Mouse (Mus musculus) brown adipose tissue, adult 24 weeks (tissue): ENCODE data around the gene Igdcc3. TPM values are rescaled to one million over a fixed set of nuclear protein-coding genes. Genes with fewer than 3 reads are reported as not detected.
A peak's percentile ranks its signal among the peaks of the same experiment; 100 is the strongest.

ENCODE experiments used
- H3K27ac ChIP-seq: fragments of 200-500 bp; replicated peaks from 2 replicates; pipeline ENCODE4 v1.5.1; 2012; ENCODE audit warnings: low read depth, mild to moderate bottlenecking, low read length
- H3K4me1 ChIP-seq: fragments of 200-500 bp; 2 replicates; pipeline ENCODE4 v1.6.1; 2012; ENCODE audit warnings: low read length, mixed read lengths; ENCODE audit not compliant: control insufficient read depth, insufficient read depth, insufficient read length
- H3K4me3 ChIP-seq: fragments of 200-500 bp; 2 replicates; pipeline ENCODE4 v1.5.1; 2012; ENCODE audit warnings: low read depth, mild to moderate bottlenecking, low read length, moderate library complexity; ENCODE audit not compliant: insufficient read depth
- polyA plus RNA-seq: library from polyadenylated mRNA; stranded (reverse); fragments of >200 nt; gene quantifications from 2 replicates; pipeline ENCODE4 v1.2.4, GENCODE M21; 2012; ENCODE audit not compliant: missing spikeins, insufficient read depth, insufficient read length

Gene Igdcc3
- polyA plus RNA-seq, 1 experiment = not detected

DNA sequence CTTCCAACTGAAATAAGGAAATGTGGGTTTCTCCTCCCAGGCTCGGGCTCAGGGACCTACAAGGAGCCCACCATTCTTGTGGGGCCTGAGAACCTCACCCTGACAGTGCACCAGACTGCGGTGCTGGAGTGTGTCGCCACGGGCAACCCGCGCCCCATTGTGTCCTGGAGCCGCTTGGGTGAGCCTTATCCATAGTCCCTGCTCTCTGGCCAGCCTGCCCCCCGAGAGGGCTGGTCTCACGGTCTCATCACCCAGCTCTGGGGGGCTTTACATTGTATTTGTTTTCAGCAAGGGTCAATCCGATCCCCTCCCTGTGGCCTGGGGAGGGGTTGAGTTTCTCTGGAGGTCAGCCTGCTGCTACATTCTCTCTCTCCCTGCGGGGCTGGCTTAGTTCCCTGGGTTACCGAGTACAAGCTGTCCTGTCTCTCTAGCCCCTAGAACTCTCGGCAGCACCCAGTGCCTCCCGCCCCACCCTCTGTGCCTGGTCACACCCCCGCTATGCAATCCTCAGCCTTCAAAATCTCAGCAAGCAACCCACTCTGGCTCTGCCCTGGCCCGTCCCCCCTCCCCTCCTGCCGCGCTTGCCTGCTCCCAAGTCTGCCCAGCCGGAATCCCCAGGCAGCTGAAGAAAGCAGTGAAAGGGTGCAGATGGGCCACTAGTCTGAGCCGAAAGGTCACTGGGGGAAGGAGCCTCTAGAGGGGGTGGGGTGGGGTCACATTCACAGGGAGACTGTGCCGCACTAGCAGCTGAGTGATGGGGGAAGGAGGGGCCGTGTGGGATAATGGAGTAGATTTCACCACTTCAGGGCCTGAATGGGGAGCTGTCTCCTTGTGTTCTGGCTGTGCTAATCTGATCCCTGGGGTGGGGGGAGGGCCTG, 37.6 kb downstream of the Igdcc3 start:
- no peak overlapping the region for H3K27ac ChIP-seq

DNA sequence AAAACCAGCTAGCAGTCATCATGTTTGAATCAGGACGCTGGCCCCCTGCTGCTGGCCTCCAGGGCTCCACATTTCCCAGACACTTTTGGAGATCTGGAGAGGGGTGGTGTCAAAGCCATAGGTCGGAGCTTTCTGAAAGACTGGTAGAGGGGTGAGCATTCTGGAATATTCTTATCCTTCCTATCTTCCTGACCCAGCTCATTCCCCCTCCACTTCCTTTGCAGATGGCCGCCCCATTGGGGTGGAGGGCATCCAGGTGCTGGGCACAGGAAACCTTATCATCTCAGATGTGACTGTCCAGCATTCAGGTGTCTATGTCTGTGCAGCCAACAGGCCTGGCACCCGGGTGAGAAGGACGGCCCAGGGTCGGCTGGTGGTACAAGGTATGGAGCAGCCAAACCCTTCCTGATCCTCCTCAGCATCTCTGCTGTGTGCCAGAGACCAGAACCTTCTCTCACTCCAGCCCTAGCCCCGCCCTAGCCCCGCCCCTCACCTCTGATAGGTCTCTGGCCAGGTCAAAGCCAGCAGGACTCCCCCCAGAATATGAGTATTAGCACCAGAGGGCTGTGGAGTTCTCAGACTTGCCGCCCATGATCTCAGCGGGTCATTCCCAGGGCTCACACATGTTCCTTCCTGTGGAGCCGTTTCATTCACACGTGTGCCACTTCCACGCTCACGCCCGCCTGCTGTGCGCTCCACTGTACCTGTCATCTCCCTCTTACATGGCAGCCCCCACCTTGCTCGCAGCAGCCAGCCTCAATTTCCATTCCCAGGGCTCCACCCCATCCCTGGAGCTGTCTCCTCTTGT, 39.0 kb downstream of the Igdcc3 start:
- no peak overlapping the region for H3K27ac ChIP-seq
- H3K4me1 ChIP-seq = no peaks in the 10 kb centered on the region; the same call in 1 of the 2 replicates
- H3K4me3 ChIP-seq = no peak overlapping the region

More for the DNA sequence above, 37.6 kb downstream of the Igdcc3 start:
- Histone ChIP-seq H3K4me1 (no peaks in the 10 kb centered on the region; the same call in 1 of the 2 replicates), H3K4me3 (no peak overlapping the region)

DNA sequence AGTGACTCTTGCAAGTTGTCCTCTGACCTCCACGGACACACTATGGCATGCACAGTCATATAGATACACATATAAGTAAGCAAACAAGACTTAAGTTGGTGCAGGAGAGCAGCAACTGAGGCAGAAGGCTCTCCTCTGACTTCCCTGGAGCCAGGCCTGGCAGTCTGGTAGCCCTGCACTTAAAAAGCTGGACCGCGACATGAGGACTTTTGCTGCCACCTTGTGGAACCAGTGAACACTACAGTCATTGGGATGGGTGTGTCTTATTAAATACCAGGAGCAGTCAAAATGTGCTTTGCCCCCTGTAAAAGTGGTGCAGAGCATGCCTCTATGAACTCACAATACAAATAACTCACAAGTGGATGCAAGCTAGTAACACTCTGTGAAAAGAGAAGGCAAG, 47.6 kb downstream of the Igdcc3 start:
- Histone ChIP-seq H3K4me3 (no peak overlapping the region), H3K4me1 (peaks cover 18% of the 10 kb centered on the region), H3K27ac (no peak overlapping the region)

DNA sequence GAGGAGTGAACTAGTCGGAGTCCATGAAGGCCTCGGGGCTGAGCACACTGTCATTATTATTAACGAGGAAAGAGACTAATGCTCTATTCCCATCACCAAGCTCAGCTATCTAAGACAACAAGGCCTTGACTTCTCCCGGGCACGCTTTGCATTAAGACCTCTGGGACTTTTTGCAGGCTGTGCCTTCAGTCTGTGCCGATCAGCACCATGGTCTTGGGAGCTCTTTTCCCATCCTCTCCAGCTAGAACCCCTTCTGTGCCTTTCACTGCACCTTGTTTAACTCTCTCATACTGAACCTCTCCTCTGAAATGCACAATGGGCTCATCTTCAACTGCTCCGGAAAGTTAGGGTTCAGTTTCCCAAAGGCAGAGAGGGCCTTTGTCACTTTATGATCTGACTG, 49.3 kb downstream of the Igdcc3 start:
- H3K4me1 ChIP-seq = peaks cover 29% of the 10 kb centered on the region
- 0 out of 2 replicates have a peak overlapping the region, but pooled peaks have one; percentile 10 for H3K27ac ChIP-seq
- H3K4me3 ChIP-seq = no peak overlapping the region

DNA sequence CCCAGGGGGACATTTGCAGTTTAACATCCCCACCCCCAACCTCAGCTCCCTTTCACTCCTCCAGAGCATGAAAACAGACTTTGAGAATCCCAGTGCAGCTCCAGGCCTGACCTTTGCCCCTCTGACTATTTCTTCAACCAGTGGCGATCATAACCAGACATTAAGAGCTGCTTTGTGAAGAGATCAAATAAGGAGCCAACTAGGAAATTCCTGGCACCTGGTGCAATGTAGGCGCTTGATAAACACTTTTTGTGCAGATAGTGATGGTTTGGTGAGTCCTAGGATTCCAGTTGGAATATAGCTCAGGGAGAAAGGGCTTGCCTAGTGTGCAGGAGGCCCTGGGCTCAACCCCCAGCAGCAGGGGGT, 50.4 kb downstream of the Igdcc3 start:
- peaks cover 30% of the 10 kb centered on the region for H3K4me1 ChIP-seq

DNA sequence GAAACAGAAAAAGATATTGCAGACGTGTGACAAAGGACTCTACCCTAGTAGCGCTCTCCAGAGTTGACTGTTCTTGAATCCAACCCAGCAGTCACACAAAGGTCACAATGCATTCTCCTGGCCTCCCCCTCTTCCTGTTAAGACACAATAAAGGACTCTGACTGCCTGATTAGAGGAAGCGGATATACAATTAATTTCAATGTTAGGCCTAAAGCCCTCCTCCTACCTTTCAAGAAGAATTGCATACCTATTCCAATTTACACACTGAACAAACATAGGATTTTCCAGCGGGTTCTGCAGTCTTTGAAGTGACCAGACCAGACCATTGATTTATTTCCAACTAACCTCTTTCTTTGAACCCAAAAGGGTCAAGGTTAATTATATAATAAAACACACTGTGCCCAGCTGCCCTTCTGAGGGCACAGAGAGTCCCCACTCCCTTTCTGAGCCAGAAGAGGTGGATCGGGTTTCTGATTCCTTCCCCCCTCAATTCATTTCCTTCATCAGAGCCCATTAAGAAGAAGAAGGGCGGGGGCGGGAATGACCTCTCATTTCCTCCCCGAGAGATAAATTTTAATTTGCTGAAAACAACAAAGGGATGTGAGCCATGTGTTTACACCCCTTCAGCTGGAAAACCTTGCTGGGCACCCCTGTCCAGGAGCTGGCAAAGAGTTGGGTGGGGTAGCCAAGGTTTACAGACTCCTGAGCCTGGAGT, 50.9 kb downstream of the Igdcc3 start:
- Histone ChIP-seq H3K4me1 (peaks cover 30% of the 10 kb centered on the region), H3K27ac (peak overlapping the region; percentile 50), H3K4me3 (no peak overlapping the region)

More for the DNA sequence above, 50.4 kb downstream of the Igdcc3 start:
- H3K4me3 ChIP-seq = no peak overlapping the region
- H3K27ac ChIP-seq = peak overlapping the region; percentile 50; the same call in 1 of the 2 replicates

DNA sequence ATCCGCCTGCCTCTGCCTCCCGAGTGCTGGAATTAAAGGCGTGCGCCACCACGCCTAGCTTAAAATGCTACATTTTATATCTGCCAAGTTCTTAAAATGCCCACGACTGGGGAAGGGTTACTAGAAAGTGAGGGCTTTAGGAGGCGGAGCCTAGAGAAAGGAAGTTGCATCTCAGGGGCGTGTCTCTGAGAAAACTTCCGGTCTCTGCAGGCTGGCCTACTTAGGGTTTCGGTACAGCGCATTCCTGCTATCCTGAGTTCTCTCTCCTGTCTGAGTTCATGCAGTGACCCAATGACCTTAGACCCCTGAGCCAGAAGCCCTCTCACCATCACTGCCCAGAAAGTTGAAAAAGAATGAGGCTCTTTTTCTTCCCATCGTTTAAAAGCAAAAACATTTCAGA, 52.2 kb downstream of the Igdcc3 start:
- H3K4me1 ChIP-seq = peaks cover 30% of the 10 kb centered on the region
- H3K27ac ChIP-seq = no peak overlapping the region
- no peak overlapping the region for H3K4me3 ChIP-seq

DNA sequence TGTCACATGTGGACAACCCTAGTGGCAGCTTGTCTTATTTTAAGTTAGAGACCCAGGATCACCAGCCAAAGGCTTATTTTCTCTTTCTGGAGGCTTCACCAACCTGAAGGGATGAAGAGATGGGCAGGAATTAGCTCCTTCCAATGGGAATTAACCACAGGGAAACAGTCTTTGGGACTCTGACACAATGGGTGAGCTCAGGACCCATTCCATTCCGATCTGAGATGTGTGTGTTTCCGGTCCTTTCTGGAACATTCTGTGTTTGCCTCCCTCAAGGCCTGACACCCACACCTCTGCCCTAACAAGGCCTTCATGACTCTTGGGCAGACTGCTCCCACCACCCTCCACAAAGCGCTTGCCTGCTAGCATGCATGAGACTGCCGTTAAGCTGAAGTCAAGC, 54.1 kb downstream of the Igdcc3 start, which contains the start of gene Parp16:
TSS of gene Parp16 (plus strand) at position 301 of the 400 bp plus-strand sequence.
- Histone ChIP-seq H3K4me1 (peaks cover 33% of the 10 kb centered on the region), H3K27ac (peak within 1 kb of the TSS; percentile 74), H3K4me3 (no peak within 1 kb of the TSS)

DNA sequence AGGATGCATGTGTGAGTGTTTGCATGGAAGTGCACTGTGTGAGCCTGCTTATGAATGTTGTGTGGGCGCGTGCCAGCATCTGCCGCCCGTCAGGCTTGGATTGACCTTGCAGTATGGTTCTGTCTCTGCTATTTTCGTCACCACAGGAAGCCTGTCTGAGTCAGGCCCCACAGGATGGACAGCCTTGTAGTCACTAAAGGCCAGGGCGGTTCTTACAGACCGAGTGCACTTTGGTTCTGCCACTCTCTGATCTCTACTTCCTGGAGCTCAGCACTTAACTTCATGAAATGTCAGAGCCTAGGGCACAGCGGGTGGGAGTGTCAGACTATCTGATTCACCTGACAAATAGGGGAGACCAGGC, 54.6 kb downstream of the Igdcc3 start:
- Histone ChIP-seq H3K4me1 (peaks cover 34% of the 10 kb centered on the region), H3K4me3 (no peak overlapping the region), H3K27ac (peak overlapping the region; percentile 74)

DNA sequence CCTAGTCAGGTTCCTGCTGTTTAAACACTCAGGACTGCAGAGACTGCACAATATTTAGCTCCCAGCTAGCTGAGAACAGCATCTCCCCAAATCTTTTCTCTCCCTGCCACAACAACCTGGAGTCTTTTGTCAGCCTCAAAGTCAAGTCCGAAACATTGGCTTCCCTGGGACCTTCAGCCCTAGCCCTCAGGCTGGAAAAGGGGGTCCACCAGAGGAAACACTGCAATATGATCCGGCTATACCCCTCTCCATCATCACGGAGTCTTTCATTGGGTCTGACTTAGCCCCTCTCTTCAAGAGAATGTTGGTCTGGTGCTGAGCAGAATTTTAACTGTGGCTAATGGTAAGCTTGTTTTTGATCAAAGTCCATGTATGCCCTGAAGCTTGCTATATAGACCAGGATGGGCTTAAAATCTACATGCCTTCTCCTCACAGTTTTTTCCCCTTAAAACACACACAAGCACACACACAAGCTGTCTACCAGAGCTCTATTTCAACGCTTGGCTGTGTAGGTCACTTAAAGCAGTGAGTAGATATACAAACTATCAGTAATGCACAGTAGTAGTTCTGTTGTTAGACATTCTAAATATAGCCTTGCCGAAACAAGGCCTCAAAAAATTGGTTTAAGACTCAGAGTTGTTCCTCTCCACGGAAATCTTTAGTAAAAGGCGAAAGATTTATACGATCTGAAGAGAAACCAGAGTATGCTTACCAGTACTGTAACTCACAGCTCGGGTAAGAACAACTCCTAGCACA, 55.2 kb downstream of the Igdcc3 start:
- H3K4me3 ChIP-seq = peak overlapping the region; percentile 8; the same call in 1 of the 2 replicates
- H3K27ac ChIP-seq = peak overlapping the region; percentile 74
- peaks cover 33% of the 10 kb centered on the region for H3K4me1 ChIP-seq

DNA sequence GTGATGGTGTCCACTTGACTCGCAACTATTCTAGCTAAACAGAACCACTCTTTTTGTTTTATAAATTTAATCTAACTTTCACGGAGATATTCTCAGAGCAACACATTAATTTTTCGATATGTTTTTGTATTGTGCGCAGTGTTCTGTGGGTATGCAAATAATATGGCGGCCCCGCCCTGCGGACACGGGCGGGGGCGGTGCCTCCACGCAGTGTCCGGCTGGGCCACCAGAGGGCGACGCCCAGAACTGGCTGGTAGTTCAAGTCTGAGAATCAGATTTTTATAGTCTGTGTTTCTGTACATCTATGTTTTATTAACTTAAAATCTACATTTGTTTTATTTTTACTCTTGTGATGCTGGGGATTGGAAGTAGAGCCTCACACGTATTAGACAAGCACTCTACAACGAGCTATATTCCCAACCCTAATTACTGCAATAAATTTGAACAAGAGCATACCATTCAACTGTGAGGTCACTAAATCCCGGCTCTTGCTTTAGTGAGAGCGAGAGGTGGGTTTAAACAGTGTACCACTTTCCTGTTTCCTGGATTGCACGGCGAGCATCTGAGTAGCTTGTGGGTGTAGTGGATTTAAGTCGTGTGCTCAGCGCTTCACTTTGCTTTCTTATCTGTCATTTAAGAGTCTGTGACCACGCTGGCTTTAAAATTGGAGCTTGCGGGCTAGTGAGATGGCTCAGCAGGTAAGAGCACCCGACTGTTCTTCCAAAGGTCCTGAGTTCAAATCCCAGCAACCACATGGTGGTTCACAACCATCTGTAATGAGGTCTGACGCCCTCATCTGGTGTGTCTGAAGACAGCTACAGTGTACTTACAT, 56.0 kb downstream of the Igdcc3 start:
- H3K4me3 ChIP-seq = peak overlapping the region; percentile 8; the same call in 1 of the 2 replicates

DNA sequence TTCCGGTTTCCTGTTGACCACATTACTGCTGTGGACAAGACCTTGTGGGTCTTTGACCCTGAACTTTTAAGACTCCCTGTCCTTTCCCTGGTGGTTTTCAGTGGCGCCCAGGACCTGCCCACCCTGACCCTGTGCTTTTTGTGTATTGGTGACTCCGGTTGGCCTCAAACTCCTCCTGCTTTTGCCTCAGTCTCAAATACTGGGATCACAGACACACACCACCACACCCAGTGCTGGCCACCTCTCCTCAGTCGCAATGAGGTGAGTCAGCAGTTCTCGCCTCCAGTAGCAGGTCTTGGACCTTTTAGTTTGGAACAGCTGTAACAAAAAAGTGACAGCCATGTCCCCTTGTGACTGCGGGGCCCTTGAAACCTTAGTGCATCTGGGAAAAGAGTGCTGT, 56.8 kb downstream of the Igdcc3 start:
- Histone ChIP-seq H3K4me1 (peaks cover 21% of the 10 kb centered on the region), H3K27ac (peak overlapping the region; percentile 3; the same call in 1 of the 2 replicates), H3K4me3 (no peak overlapping the region)

More for the DNA sequence above, 56.0 kb downstream of the Igdcc3 start:
- peaks cover 26% of the 10 kb centered on the region for H3K4me1 ChIP-seq
- peak overlapping the region; percentile 74; the same call in 1 of the 2 replicates for H3K27ac ChIP-seq

DNA sequence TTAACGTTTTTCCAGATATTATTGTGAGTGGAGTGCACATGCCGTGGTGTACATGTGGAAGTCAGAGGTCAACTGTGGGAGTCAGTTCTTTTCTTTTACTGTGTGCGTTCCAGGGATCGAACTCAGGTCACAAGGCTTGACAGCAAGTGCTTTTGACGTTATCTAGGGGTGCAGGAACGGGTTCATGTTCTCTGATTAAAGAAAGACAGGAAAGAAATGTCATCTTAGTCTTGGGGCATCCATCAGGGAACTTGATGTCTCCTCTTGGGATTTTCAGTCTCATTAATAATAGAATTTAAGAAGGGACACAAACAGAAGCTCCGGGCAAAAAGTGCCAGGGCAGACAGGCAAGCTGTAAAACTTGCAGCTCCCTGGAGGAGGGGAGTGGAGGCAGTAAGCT, 58.7 kb downstream of the Igdcc3 start:
- Histone ChIP-seq H3K4me3 (no peak overlapping the region), H3K4me1 (peaks cover 12% of the 10 kb centered on the region), H3K27ac (peak overlapping the region; percentile 46)
